11 mouse cellular contexts compared by ENCODE assay signal in the genomic region with DNA sequence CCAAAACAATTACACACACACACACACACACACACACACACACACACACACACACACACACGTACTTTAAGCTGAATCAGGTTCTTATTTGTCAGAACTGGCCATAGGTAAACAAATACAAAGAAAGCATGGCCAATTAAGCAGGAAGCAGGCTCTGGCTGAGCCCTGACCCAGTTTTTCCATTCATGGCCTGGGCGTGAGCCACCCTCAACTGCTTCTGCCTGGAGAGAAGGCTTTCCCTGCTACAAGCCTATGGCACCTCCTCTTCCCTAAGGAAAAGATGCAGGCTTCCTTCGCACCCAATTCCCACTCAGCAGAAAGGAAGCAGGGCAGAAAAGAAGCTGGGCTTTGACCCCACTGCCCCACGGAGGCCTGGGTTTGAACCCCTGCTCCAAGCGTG.
DNase-seq lines count a peak whose midpoint lies in the region; ATAC-seq and TF ChIP-seq lines count a peak whose summit lies in the region.
"Had no signal": no experiment of that assay in that cellular context is flagged by ENCODE, and none has a peak within 500 bp of the region (broad histone marks: within the 10 kb centered on the region; RNA-seq: fewer than 3 reads in every experiment).

No protein-coding gene starts in this region.

- H3K36me3 ChIP-seq in lung, postnatal 0 days (ENCODE audit: insufficient read depth, low read length), result no peaks in the 10 kb centered on the region
- H3K36me3 ChIP-seq in embryonic facial prominence, embryonic 15.5 days, result peaks cover 3% of the 10 kb centered on the region; the same call in 1 of the 2 replicates
- no peaks in the 10 kb centered on the region for H3K36me3 ChIP-seq in stomach, embryonic 16.5 days (ENCODE audit: control insufficient read depth, insufficient read depth, low read length)
- H3K36me3 ChIP-seq: midbrain, embryonic 15.5 days had no signal

- no peak overlapping the region for H3K4me2 ChIP-seq in lung, postnatal 0 days (replicated peaks; ENCODE audit: low read depth, low read length)
- no peak overlapping the region for H3K4me2 ChIP-seq in embryonic facial prominence, embryonic 15.5 days (replicated peaks)
- H3K4me2 ChIP-seq in stomach, embryonic 16.5 days (ENCODE audit: low read depth, low read length), result no peak overlapping the region
- H3K4me2 ChIP-seq: midbrain, embryonic 15.5 days had no signal

- TF ChIP-seq POLR2A in lung, adult 2 months (IDR thresholded peaks at IDR 0.05; ENCODE audit: borderline replicate concordance, extremely low read depth, low read depth, low read length), result no peak

- no peaks in the 10 kb centered on the region for H3K9me3 ChIP-seq in lung, postnatal 0 days (ENCODE audit: low read length)
- H3K9me3 ChIP-seq in embryonic facial prominence, embryonic 15.5 days (replicated peaks), result no peaks in the 10 kb centered on the region
- H3K9me3 ChIP-seq in stomach, embryonic 16.5 days (replicated peaks; ENCODE audit: control insufficient read depth, low read length), result no peaks in the 10 kb centered on the region
- H3K9me3 ChIP-seq: midbrain, embryonic 15.5 days had no signal

- peak; percentile 22; the same call in 1 of the 2 replicates for ATAC-seq in lung, postnatal 0 days
- no peak for ATAC-seq in embryonic facial prominence, embryonic 15.5 days (ENCODE audit: insufficient number of reproducible peaks, low FRiP score, low TSS enrichment, low read depth)
- ATAC-seq in stomach, embryonic 16.5 days (ENCODE audit: insufficient read depth, low FRiP score), result 0 out of 2 replicates have a peak, but pooled peaks have one; percentile 15
- ATAC-seq: forebrain, embryonic 14.5 days; midbrain, embryonic 15.5 days had no signal

- no peak overlapping the region for H3K4me3 ChIP-seq in lung, postnatal 0 days (ENCODE audit: low read depth, low read length)
- H3K4me3 ChIP-seq in lung, adult 2 months (replicated peaks; ENCODE audit: extremely low read depth, low read depth, low read length), result no peak overlapping the region
- no peak overlapping the region for H3K4me3 ChIP-seq in embryonic facial prominence, embryonic 15.5 days (replicated peaks)
- no peak overlapping the region for H3K4me3 ChIP-seq in stomach, embryonic 16.5 days (replicated peaks; ENCODE audit: low read length)
- H3K4me3 ChIP-seq: midbrain, embryonic 15.5 days had no signal

- TF ChIP-seq EP300 in lung, postnatal 0 days (IDR thresholded peaks at IDR 0.05), result no peak

- DNase-seq in adrenal gland, postnatal 36 days, result peak; percentile 40 to 59
- no peak for DNase-seq in adrenal gland, postnatal 14 days
- DNase-seq in lung, postnatal 0 days (ENCODE audit: low spot score), result no peak
- DNase-seq in lung, adult 2 months, result no peak
- DNase-seq in urinary bladder, postnatal 25 days (ENCODE audit: low spot score), result no peak
- no peak for DNase-seq in thymus, postnatal 36 days

- WGBS in lung, postnatal 0 days, result 59% methylated on average over 5 of the region's 5 CpGs
- 44% methylated on average over 5 of the region's 5 CpGs for WGBS in lung, adult 2 months
- 62% methylated on average over 5 of the region's 5 CpGs for WGBS in embryonic facial prominence, embryonic 15.5 days
- WGBS in stomach, embryonic 16.5 days, result 76% methylated on average over 5 of the region's 5 CpGs

- peaks cover 10% of the 10 kb centered on the region; the same call in 1 of the 2 replicates for H3K4me1 ChIP-seq in lung, postnatal 0 days (ENCODE audit: insufficient read depth, low read depth, low read length)
- peaks cover 15% of the 10 kb centered on the region for H3K4me1 ChIP-seq in lung, adult 2 months (ENCODE audit: control insufficient read depth, insufficient read depth, low read length)
- peaks cover 88% of the 10 kb centered on the region for H3K4me1 ChIP-seq in embryonic facial prominence, embryonic 15.5 days
- H3K4me1 ChIP-seq in stomach, embryonic 16.5 days (ENCODE audit: control insufficient read depth, insufficient read depth, low read length), result peaks cover 50% of the 10 kb centered on the region

- H3K27ac ChIP-seq in lung, postnatal 0 days (ENCODE audit: low read length), result no peak overlapping the region
- H3K27ac ChIP-seq in embryonic facial prominence, embryonic 15.5 days (replicated peaks), result peak overlapping the region; percentile 68
- no peak overlapping the region for H3K27ac ChIP-seq in stomach, embryonic 16.5 days (ENCODE audit: low read length)
- H3K27ac ChIP-seq: liver, embryonic 14.5 days; midbrain, embryonic 15.5 days had no signal

- no peaks in the 10 kb centered on the region for H3K27me3 ChIP-seq in lung, postnatal 0 days (replicated peaks; ENCODE audit: insufficient read depth, low read length)
- H3K27me3 ChIP-seq in embryonic facial prominence, embryonic 15.5 days, result no peaks in the 10 kb centered on the region
- no peaks in the 10 kb centered on the region for H3K27me3 ChIP-seq in stomach, embryonic 16.5 days (ENCODE audit: control insufficient read depth, insufficient read depth, low read length)
- H3K27me3 ChIP-seq: midbrain, embryonic 15.5 days had no signal

- H3K9ac ChIP-seq in lung, postnatal 0 days (replicated peaks; ENCODE audit: low read depth), result no peak overlapping the region
- H3K9ac ChIP-seq in embryonic facial prominence, embryonic 15.5 days, result no peak overlapping the region
- no peak overlapping the region for H3K9ac ChIP-seq in stomach, embryonic 16.5 days (ENCODE audit: low read length)
- H3K9ac ChIP-seq: liver, embryonic 14.5 days; midbrain, embryonic 15.5 days had no signal

- no peak for TF ChIP-seq CTCF in lung, postnatal 0 days (IDR thresholded peaks at IDR 0.05)
- no peak for TF ChIP-seq CTCF in lung, adult 2 months (IDR thresholded peaks at IDR 0.05; ENCODE audit: insufficient read depth, low read length)

Comparison
In these comparisons a context has a peak if more than half of its experiments do, and no peak if none do; other contexts are left out.
1. DNase-seq: peak in adrenal gland, postnatal 36 days (2 of 2); none in adrenal gland, postnatal 14 days (single experiment), lung, postnatal 0 days (single experiment), lung, adult 2 months (single experiment), urinary bladder, postnatal 25 days (single experiment) and thymus, postnatal 36 days (0 of 2).